Mouse (Mus musculus) heart, postnatal 0 days (tissue): ENCODE measurements around the gene Eps15l1.

Experiments used
- CTCF ChIP-seq: IDR thresholded peaks from 2 replicates; pipeline ENCODE4 v1.5.1; 2016; ENCODE audit warnings: antibody characterized with exemption, control low read depth, low read depth
- EP300 ChIP-seq: IDR thresholded peaks from 2 replicates; pipeline ENCODE4 v1.6.1; 2016; ENCODE audit warnings: antibody characterized with exemption, low read depth

- TF ChIP-seq CTCF: no peak
- no peak for TF ChIP-seq EP300
Observed at GRCm38 (mm10) chr8:72420571-72421361, 494 bp downstream of the Eps15l1 start.
